Mouse (Mus musculus): ENCODE results near the gene Usp5.

- no peak for TF ChIP-seq POLR2A (IDR thresholded peaks at IDR 0.05; ENCODE audit: borderline replicate concordance, insufficient read depth, low read length)
- TF ChIP-seq CTCF (IDR thresholded peaks at IDR 0.05; ENCODE audit: borderline replicate concordance, insufficient read depth, low read depth, low read length) = no peak
Measured at GRCm38 (mm10) chr6:124858561-124859318, 29.5 kb upstream of the Usp5 start.

Data from cerebellum, adult 2 months (tissue).